Mouse (Mus musculus): ENCODE measurements around the gene Mast1.

GRCm38 (mm10) chr8:84927513-84927912, 9.6 kb downstream of the Mast1 start:
- TF ChIP-seq POLR2A (IDR thresholded peaks at IDR 0.05; ENCODE audit: insufficient read length, low read depth) (no peak), POLR2AphosphoS2 (IDR thresholded peaks at IDR 0.05; ENCODE audit: insufficient read length, low read depth) (no peak), MAX (IDR thresholded peaks at IDR 0.05; ENCODE audit: low read depth) (no peak), E2F4 (IDR thresholded peaks at IDR 0.05; ENCODE audit: insufficient read depth) (no peak), TCF12 (IDR thresholded peaks at IDR 0.05; ENCODE audit: insufficient read depth, poor library complexity, severe bottlenecking) (no peak), USF1 (IDR thresholded peaks at IDR 0.05; ENCODE audit: low read depth) (no peak), MYOD1 (IDR thresholded peaks at IDR 0.05; ENCODE audit: control insufficient read depth in 1 of 3, insufficient read length in 2 of 3, low read depth in 2 of 3) (no peak), CEBPB (IDR thresholded peaks at IDR 0.05; ENCODE audit: insufficient read depth, poor library complexity, severe bottlenecking) (no peak), REST (IDR thresholded peaks at IDR 0.05; ENCODE audit: insufficient read depth, insufficient read length) (no peak), SRF (IDR thresholded peaks at IDR 0.05; ENCODE audit: control insufficient read depth, insufficient read length, low read depth) (no peak), TCF3 (IDR thresholded peaks at IDR 0.05; ENCODE audit: insufficient read length, low read depth) (no peak)
